Mouse (Mus musculus) embryonic facial prominence, embryonic 13.5 days (tissue): ENCODE results near the gene Arhgap17. TPM values are rescaled to one million over a fixed set of nuclear protein-coding genes. Genes with fewer than 3 reads are reported as not detected.

Source experiments
- ATAC-seq: fragments of 200-750 bp; cut with Nextera tagmentation; 2 replicates; pipeline ENCODE4 v1.8.0; 2017; ENCODE audit warnings: low read depth; ENCODE audit not compliant: insufficient number of reproducible peaks, insufficient read depth, low FRiP score, low TSS enrichment
- H3K27ac ChIP-seq: fragments of 300-500 bp; sonication (generic); 2 replicates; pipeline ENCODE4 v1.5.1; 2015; ENCODE audit warnings: moderate library complexity, mild to moderate bottlenecking, inconsistent platforms
- H3K27me3 ChIP-seq: fragments of 300-500 bp; sonication (generic); 2 replicates; pipeline ENCODE4 v1.6.1; 2015; ENCODE audit warnings: mild to moderate bottlenecking, inconsistent platforms
- H3K36me3 ChIP-seq: fragments of 300-500 bp; sonication (generic); 2 replicates; pipeline ENCODE4 v1.6.1; 2015; ENCODE audit warnings: mild to moderate bottlenecking, inconsistent platforms
- H3K4me1 ChIP-seq: fragments of 300-500 bp; sonication (generic); 2 replicates; pipeline ENCODE4 v1.6.1; 2015; ENCODE audit warnings: inconsistent platforms
- H3K4me2 ChIP-seq: fragments of 300-500 bp; sonication (generic); 2 replicates; pipeline ENCODE4 v1.6.1; 2015; ENCODE audit warnings: moderate library complexity, mild to moderate bottlenecking, inconsistent platforms
- H3K4me3 ChIP-seq: fragments of 300-500 bp; sonication (generic); 2 replicates; pipeline ENCODE4 v1.5.1; 2015; ENCODE audit warnings: mild to moderate bottlenecking, inconsistent platforms
- H3K9ac ChIP-seq: fragments of 300-500 bp; sonication (generic); 2 replicates; pipeline ENCODE4 v1.6.1; 2015; ENCODE audit warnings: mild to moderate bottlenecking, inconsistent platforms
- H3K9me3 ChIP-seq: fragments of 300-500 bp; sonication (generic); 2 replicates; pipeline ENCODE4 v1.6.1; 2016; ENCODE audit warnings: inconsistent platforms
- WGBS: fragments of 180-500 bp; shearing (Covaris S2); methylation state at CpG from one replicate; pipeline ENCODE4 v1.1.7; 2015; ENCODE audit warnings: mixed read lengths; 5-methylcytosine and 5-hydroxymethylcytosine counted together
- polyA plus RNA-seq: library from polyadenylated mRNA; unstranded; fragments of >200 nt; fragmentation: Nextera tagmentation; extraction: Ambion mirVana; gene quantifications from 2 replicates; pipeline ENCODE4 v1.2.1, GENCODE M21; 2015

The Arhgap17 gene
- polyA plus RNA-seq, 1 experiment from 2014 or later: 21.4 TPM

DNA sequence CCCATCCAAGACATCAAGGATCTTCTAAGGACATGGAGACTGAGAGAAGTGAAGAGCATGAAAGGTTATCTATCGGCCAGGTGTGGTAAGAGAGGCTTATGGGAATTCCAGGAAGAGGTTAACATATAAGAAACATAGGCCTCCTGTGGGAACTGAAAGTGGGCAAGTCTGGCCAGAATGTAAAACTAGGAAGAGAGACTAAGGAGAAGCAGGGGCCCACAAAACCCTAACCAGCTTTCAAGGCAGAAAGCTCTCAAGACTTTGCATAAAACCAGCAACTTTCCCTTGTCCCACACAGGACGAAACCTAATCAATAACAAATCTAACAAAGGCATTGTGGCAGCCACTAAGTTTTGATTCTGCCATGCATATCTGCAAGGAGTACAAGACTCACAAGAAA, 1.5 kb downstream of the Arhgap17 start:
- ATAC-seq: no peak
- Histone ChIP-seq H3K27me3 (no peaks in the 10 kb centered on the region), H3K9ac (peak overlapping the region; percentile 44; the same call in 1 of the 2 replicates), H3K27ac (no peak overlapping the region), H3K36me3 (no peaks in the 10 kb centered on the region), H3K9me3 (no peaks in the 10 kb centered on the region), H3K4me1 (peaks cover 31% of the 10 kb centered on the region), H3K4me3 (peak overlapping the region; percentile 79), H3K4me2 (peak overlapping the region; percentile 77)
- 73% methylated on average over 2 of the region's 2 CpGs for WGBS

DNA sequence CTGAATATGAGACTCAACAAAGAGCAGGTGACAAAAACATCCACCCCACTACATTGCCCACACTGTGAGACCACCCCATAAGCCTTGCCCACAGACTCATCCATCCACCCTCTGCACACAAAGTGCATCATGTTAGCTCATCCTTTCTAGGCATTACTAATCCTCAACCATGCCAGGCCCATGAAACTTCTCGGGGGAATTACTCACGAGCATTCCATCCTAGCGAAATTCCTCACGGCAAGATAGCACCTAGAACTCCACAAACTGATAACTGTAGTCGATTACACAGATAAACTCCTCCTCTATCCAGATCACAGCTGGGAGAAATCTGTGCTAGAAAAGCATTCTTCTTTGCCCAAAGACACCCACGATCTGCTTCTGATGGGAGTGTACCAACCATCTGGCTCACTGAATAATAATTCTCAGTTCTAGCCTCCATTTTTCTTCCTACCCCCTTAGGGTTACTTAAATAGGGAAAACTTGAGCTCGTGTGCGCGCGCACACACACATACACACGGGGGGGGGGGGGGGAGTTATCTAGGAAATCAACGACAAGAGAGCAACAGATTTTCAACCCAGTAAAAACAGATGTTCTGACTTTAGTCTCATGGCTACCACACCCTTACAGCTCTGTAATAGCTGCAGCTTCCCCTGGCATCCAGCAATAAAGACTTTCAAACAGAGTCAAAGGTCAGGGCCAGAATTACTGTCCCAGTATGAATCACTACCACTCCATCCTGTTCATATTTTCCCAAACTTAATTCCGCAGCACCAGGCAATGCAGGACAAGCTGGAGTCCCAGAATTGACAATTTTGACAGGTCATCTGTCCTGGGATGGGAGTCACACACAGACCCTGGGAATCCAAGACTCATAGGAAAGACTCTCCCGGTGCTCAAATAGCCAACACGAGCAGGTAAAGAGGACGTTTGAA, 2.2 kb downstream of the Arhgap17 start:
- Histone ChIP-seq H3K27me3 (no peaks in the 10 kb centered on the region), H3K4me1 (peaks cover 31% of the 10 kb centered on the region), H3K4me2 (peak overlapping the region; percentile 77), H3K4me3 (peak overlapping the region; percentile 79; the same call in 1 of the 2 replicates), H3K9me3 (no peaks in the 10 kb centered on the region), H3K36me3 (no peaks in the 10 kb centered on the region), H3K9ac (peak overlapping the region; percentile 44), H3K27ac (no peak overlapping the region; the same call in 1 of the 2 replicates)
- no peak for ATAC-seq
- 64% methylated on average over 16 of the region's 16 CpGs for WGBS

DNA sequence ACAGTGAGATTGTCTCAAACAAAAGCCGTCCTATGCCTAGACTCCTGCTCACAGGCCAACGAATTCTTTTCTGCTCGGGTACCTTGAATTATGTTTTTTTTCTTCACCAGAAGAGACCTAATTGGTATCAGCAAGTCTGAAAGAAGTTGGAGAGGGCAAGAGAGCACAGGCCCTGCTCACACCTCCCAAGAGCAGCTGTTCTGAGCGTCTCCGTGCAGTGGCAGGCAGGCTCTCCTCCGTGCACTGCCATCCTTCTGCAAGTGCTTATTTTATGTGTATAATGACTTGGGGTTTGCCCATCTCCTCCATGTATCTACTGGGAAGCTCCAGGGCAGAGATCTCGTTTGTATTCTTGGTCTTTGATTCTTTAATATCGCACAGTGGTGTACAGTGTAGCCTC, 2.9 kb downstream of the Arhgap17 start:
- no peak overlapping the region for H3K4me2 ChIP-seq
- no peak for ATAC-seq
- no peak overlapping the region for H3K4me3 ChIP-seq
- H3K9me3 ChIP-seq: no peaks in the 10 kb centered on the region
- WGBS: 75% methylated on average over 8 of the region's 8 CpGs
- H3K27ac ChIP-seq: no peak overlapping the region; the same call in 1 of the 2 replicates
- no peak overlapping the region for H3K9ac ChIP-seq
- H3K27me3 ChIP-seq: no peaks in the 10 kb centered on the region
- H3K4me1 ChIP-seq: peaks cover 31% of the 10 kb centered on the region
- H3K36me3 ChIP-seq: no peaks in the 10 kb centered on the region

DNA sequence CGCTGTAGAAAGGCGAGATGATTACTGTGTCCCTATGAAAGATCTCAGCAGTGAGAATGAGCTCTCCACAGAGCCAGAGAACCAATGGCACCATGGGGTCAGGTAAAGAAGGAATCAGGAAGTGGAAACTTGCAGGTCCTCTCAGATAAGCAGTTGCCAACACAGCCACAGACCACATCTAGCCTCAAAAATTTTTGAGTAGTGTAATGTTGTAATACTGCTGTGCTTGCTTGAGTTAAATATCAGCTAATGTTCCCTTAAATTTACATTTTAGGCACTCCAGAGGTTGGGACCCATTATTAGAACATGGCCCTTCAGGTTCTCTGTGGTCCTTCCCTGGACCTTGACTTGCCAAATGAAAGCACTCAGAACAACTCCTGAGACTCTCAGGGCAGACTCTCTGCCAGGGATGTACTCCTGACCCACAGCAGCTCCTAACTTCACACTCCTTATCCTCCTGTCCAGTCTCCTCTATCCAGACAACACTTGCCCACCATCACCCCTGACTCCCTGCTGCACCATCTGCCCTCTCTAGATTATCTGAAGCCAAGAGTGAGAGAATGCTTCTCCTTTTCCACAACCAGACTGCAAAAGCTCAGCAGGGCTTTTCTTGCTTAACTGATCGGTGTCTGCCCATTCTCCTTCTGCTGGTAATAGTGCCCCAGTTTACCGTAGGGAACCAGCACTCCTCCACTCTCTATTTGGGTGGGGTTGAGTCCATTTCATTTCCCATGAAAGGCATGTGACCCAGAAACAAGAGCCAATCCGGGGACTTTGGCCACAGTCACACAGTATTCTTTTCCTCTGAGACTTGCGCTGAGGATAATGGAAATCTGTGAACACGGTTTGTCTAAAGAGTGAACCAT, 3.6 kb downstream of the Arhgap17 start:
- no peak for ATAC-seq
- WGBS: 85% methylated on average over 7 of the region's 7 CpGs
- H3K9ac ChIP-seq: no peak overlapping the region
- H3K4me3 ChIP-seq: no peak overlapping the region
- no peaks in the 10 kb centered on the region for H3K27me3 ChIP-seq
- H3K4me2 ChIP-seq: no peak overlapping the region
- no peak overlapping the region for H3K27ac ChIP-seq
- peaks cover 31% of the 10 kb centered on the region for H3K4me1 ChIP-seq
- no peaks in the 10 kb centered on the region for H3K36me3 ChIP-seq
- no peaks in the 10 kb centered on the region for H3K9me3 ChIP-seq

DNA sequence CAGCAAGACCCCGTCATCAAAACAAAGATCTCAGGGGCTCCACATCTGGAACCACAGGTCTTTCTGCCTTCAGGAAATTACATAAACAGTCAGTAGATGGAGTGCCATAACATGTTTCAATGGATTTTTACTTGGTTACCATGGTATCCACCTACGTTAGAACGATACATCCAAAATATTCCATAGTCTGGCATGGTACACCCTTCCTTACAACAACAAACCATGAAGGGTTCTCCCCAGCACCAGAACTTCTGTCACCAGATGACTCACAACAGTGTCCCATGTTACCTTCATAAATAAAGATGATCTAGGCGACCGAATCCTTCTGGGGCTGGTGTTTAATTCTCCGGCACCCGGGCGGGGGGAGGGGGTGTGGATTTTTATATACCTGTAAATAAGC, 5.7 kb downstream of the Arhgap17 start:
- H3K27me3 ChIP-seq: no peaks in the 10 kb centered on the region
- no peak overlapping the region for H3K4me3 ChIP-seq
- H3K36me3 ChIP-seq: no peaks in the 10 kb centered on the region
- H3K9ac ChIP-seq: no peak overlapping the region
- WGBS: 86% methylated on average over 8 of the region's 8 CpGs
- peaks cover 24% of the 10 kb centered on the region for H3K4me1 ChIP-seq
- H3K9me3 ChIP-seq: no peaks in the 10 kb centered on the region
- ATAC-seq: no peak
- H3K27ac ChIP-seq: no peak overlapping the region
- no peak overlapping the region for H3K4me2 ChIP-seq

DNA sequence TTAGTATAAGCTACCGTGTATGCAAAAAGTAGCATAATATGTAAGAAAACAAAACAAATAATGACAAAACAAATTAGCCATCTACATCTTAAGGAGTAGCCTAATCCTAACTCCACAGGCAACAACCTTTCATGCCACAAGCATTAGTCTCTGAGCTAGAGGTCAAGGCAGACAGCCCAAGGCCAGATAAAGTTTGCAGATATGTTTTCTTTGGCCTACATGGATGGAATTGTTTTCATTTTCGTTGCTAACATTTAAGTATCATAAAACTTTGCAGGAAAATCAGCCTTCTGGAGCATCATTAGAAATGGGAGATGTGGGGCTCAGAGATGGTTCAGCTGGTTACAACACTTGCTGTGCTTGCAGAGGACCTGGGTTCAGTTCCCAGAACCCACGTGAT, 6.9 kb downstream of the Arhgap17 start:
- Histone ChIP-seq H3K27me3 (no peaks in the 10 kb centered on the region), H3K27ac (no peak overlapping the region), H3K4me3 (no peak overlapping the region), H3K36me3 (no peaks in the 10 kb centered on the region), H3K4me2 (no peak overlapping the region), H3K9me3 (no peaks in the 10 kb centered on the region), H3K9ac (no peak overlapping the region), H3K4me1 (peaks cover 13% of the 10 kb centered on the region)
- no peak for ATAC-seq
- WGBS: 87% methylated on average over 3 of the region's 3 CpGs

DNA sequence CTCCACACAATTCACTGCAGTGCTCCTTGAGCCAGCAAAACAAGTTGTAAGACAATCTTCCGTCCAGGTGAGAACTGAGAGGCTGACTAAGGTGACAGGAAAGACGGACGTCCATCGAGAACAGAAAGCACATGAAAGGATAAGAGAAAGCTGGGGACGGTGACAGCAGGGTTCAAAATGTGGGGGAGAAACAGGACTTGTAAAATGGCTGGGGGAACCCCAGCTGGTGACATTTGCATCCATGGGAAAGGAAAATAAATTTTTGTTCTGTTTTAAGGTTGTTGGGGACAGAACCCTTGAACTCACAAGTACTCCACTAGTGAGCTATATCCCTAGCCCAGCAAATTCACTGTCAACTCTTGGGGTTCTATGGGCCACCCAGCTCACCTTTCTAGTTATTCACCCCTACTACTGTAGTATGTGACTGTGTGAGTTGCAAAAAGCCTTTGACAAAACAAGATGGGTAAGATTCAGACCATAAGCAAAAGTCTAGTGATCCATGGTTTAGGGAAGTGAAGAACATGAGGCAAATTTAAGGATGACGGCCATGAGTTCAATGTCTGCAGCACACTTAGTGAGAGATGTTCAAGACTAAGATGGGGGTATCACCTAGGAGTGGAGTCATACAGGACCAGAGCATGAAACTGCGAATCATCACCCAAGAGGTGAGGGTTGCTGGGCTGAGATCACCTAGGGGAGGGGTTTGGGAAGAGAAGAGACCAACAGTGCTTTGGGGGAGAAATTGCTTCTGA, 8.3 kb downstream of the Arhgap17 start:
- Histone ChIP-seq H3K4me2 (no peak overlapping the region), H3K4me1 (no peaks in the 10 kb centered on the region), H3K9ac (no peak overlapping the region), H3K27ac (no peak overlapping the region), H3K36me3 (no peaks in the 10 kb centered on the region), H3K9me3 (no peaks in the 10 kb centered on the region), H3K4me3 (no peak overlapping the region), H3K27me3 (no peaks in the 10 kb centered on the region)
- WGBS: 88% methylated on average over 7 of the region's 7 CpGs
- no peak for ATAC-seq

DNA sequence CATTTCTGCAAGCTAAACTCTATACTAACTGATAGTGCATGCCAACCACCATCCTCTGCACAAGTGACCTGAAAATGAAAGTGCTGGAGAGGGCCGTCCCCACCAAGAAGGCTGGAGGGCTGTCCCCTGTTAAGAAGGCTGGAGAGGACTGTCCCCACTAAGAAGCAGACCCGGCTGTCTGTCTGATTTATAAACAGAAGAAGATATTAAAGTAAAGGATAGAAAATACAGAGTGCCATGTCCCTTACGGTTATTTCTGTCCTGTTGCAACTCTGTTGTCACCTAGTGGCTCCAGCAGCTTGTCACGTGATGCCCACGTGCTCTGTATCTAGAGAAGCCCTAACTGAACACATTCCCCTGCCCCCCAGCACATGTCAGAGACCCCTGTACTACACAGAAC, 9.5 kb downstream of the Arhgap17 start:
- Histone ChIP-seq H3K27ac (no peak overlapping the region), H3K27me3 (no peaks in the 10 kb centered on the region), H3K9ac (no peak overlapping the region), H3K4me3 (no peak overlapping the region), H3K4me1 (no peaks in the 10 kb centered on the region), H3K36me3 (no peaks in the 10 kb centered on the region), H3K9me3 (no peaks in the 10 kb centered on the region), H3K4me2 (no peak overlapping the region)
- no peak for ATAC-seq
- WGBS: 87% methylated on average over 5 of the region's 5 CpGs

DNA sequence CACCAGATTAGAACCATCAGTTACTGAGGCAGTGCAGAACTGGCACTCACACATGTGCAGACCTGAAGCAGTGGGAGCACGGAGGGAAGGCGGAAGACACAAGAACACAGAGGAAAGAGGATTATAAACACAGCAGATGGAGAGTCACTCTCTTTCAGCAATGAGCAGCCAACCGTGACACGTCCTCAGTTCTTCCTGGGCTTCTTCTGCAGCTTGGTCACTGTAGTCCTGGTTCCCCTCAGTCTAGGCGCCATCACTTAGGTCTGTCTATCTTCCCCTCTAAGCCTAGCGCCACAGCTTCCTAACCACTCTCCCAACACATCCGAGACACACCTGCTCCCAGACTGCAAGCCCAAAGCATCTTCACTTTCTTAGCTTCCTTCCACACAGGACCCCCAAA, 10.6 kb downstream of the Arhgap17 start:
- H3K4me2 ChIP-seq: no peak overlapping the region
- no peaks in the 10 kb centered on the region for H3K27me3 ChIP-seq
- H3K4me1 ChIP-seq: no peaks in the 10 kb centered on the region
- no peaks in the 10 kb centered on the region for H3K9me3 ChIP-seq
- no peaks in the 10 kb centered on the region for H3K36me3 ChIP-seq
- no peak for ATAC-seq
- 84% methylated on average over 7 of the region's 7 CpGs for WGBS
- no peak overlapping the region for H3K27ac ChIP-seq
- no peak overlapping the region for H3K9ac ChIP-seq
- no peak overlapping the region for H3K4me3 ChIP-seq

DNA sequence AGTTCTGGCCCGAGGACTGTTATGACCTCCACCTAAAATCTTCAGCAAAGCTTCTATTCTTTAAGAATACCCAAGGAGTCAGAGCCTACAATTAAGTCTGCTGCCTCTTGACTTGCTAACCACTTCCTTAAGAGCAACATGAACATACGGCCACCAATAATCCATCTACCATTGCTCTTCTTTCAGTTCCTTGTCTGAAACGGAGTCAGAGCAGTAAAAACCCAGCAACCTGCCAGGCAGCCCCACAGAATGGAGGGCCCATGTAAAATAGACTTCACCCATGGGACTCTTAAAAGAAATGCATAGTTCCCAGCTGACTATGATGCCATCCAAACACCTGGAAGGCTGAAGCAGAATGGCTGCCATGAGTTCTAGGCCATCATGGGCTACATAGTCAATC, 13.6 kb downstream of the Arhgap17 start:
- H3K27ac ChIP-seq: no peak overlapping the region
- no peaks in the 10 kb centered on the region for H3K4me1 ChIP-seq
- no peaks in the 10 kb centered on the region for H3K27me3 ChIP-seq
- ATAC-seq: no peak
- no peak overlapping the region for H3K9ac ChIP-seq
- no peak overlapping the region for H3K4me3 ChIP-seq
- WGBS: 94% methylated on average over 3 of the region's 3 CpGs
- no peaks in the 10 kb centered on the region for H3K36me3 ChIP-seq
- H3K9me3 ChIP-seq: no peaks in the 10 kb centered on the region
- no peak overlapping the region for H3K4me2 ChIP-seq

DNA sequence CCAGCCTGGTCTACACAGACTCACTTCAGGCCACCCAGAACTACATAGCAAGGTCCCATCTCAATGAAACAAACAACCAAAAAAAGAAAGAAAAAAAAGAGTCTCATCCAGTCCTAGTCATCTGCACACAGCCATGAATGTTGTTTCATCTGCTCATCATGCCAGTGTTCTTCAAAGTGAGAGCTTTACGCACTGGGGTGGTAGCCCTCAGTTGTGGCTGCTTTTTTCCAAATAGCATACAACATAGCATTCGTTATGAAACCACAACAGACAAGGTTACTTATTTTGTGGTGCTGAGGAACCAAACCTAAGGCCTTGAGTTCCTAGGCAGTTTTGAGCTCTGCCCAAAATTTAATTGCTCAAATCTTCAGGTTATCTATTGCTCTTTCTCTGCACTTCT, 14.9 kb downstream of the Arhgap17 start:
- H3K4me3 ChIP-seq: no peak overlapping the region
- no peak overlapping the region for H3K4me2 ChIP-seq
- WGBS: 82% methylated on average over 2 of the region's 2 CpGs
- H3K27me3 ChIP-seq: no peaks in the 10 kb centered on the region
- no peaks in the 10 kb centered on the region for H3K9me3 ChIP-seq
- no peak overlapping the region for H3K9ac ChIP-seq
- ATAC-seq: no peak
- H3K27ac ChIP-seq: no peak overlapping the region
- H3K4me1 ChIP-seq: no peaks in the 10 kb centered on the region
- no peaks in the 10 kb centered on the region for H3K36me3 ChIP-seq
